Mouse (Mus musculus) hindbrain, embryonic 16.5 days (tissue): ENCODE measurements around the gene Slc35f3. TPM values are rescaled to one million over a fixed set of nuclear protein-coding genes. Genes with fewer than 3 reads are reported as not detected.

Experiments used
- ATAC-seq: fragments of 200-750 bp; cut with Nextera tagmentation; 2 replicates; pipeline ENCODE4 v1.8.0; 2017; ENCODE audit warnings: moderate TSS enrichment, moderate library complexity
- H3K27ac ChIP-seq: fragments of 300-500 bp; sonication (generic); 2 replicates; pipeline ENCODE4 v1.5.1; 2014; ENCODE audit warnings: low read depth, mild to moderate bottlenecking, control low read depth, low read length, moderate library complexity
- H3K27me3 ChIP-seq: fragments of 300-500 bp; sonication (generic); replicated peaks from 2 replicates; pipeline ENCODE4 v1.6.1; 2014; ENCODE audit warnings: low read length; ENCODE audit not compliant: control insufficient read depth, insufficient read depth
- H3K36me3 ChIP-seq: fragments of 300-500 bp; sonication (generic); 2 replicates; pipeline ENCODE4 v1.6.1; 2014; ENCODE audit warnings: mild to moderate bottlenecking, low read length, moderate library complexity, mixed read lengths; ENCODE audit not compliant: control insufficient read depth, insufficient read depth
- H3K4me1 ChIP-seq: fragments of 300-500 bp; sonication (generic); 2 replicates; pipeline ENCODE4 v1.6.1; 2014; ENCODE audit warnings: low read depth, low read length; ENCODE audit not compliant: control insufficient read depth, insufficient read depth
- H3K4me2 ChIP-seq: fragments of 300-500 bp; sonication (generic); 2 replicates; pipeline ENCODE4 v1.6.1; 2014; ENCODE audit warnings: mild to moderate bottlenecking, low read length, control low read depth, moderate library complexity
- H3K4me3 ChIP-seq: fragments of 300-500 bp; sonication (generic); 2 replicates; pipeline ENCODE4 v1.5.1; 2014; ENCODE audit warnings: mild to moderate bottlenecking, low read length, control low read depth, moderate library complexity
- H3K9ac ChIP-seq: fragments of 300-500 bp; sonication (generic); 2 replicates; pipeline ENCODE4 v1.6.1; 2014; ENCODE audit warnings: low read depth, mild to moderate bottlenecking, control low read depth, low read length, moderate library complexity
- H3K9me3 ChIP-seq: fragments of 300-500 bp; sonication (generic); 2 replicates; pipeline ENCODE4 v1.6.1; 2014; ENCODE audit warnings: mild to moderate bottlenecking, low read length, moderate library complexity; ENCODE audit not compliant: control insufficient read depth
- WGBS: fragments of 180-500 bp; shearing (Covaris S2); extraction: QIAGEN DNeasy Blood & Tissue Kit; methylation state at CpG from one replicate; pipeline ENCODE4 v1.1.7; 2014; 5-methylcytosine and 5-hydroxymethylcytosine counted together
- polyA plus RNA-seq: library from polyadenylated mRNA; unstranded; fragments of >200 nt; fragmentation: Nextera tagmentation; extraction: Ambion mirVana; gene quantifications from 2 replicates; pipeline ENCODE4 v1.2.1, GENCODE M21; 2015

Slc35f3 gene
- polyA plus RNA-seq, 1 experiment from 2014 or later: 5.3 TPM

DNA sequence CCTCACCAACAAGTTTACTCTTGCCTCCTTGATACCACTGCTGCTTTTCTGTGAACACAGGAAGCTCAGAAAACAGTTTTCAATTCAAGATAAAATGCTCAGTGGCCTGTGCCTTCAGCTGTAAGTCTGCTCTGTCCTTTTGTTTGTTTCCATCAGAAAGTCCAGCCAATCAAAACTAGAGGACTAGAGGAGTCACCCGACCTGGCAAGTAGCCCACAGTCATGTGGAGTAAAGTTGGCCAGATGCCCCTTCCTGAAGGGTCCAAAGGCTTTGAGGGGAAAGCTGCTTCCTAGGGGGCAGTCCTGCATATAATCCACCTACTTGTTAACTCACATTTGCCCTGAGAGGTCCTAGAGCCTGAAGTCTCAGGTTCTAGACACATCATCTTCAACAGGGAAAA lies 10.7 kb downstream of the Slc35f3 start:
- Histone ChIP-seq H3K9ac (no peak overlapping the region), H3K4me2 (no peak overlapping the region), H3K36me3 (no peaks in the 10 kb centered on the region), H3K9me3 (no peaks in the 10 kb centered on the region), H3K4me3 (no peak overlapping the region), H3K27ac (0 out of 2 replicates have a peak overlapping the region, but pooled peaks have one; percentile 54), H3K4me1 (no peaks in the 10 kb centered on the region), H3K27me3 (no peaks in the 10 kb centered on the region)
- peak; percentile 77 for ATAC-seq
- 18% methylated on average over 1 of the region's 1 CpGs for WGBS

DNA sequence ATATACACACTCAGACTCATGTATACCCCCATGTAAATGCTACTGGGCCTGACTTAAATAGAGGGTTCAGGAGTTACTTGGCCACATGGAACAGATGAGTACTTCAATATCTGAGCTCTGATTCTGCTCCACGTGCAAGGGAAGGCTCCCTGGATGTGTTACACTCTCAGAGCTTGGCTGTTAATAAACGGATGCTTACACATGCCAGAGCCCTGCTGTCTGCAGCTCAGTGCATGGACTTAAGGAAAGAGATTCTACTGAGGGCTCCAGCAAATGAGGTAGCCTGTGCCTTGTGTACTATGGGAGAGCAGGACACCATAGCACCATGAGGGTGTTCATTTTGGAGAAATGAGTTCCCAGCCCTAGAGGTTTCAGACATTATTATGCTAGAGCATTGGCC lies 26.6 kb downstream of the Slc35f3 start:
- Histone ChIP-seq H3K27me3 (no peaks in the 10 kb centered on the region), H3K4me3 (no peak overlapping the region), H3K4me2 (no peak overlapping the region), H3K9ac (no peak overlapping the region), H3K4me1 (no peaks in the 10 kb centered on the region), H3K36me3 (no peaks in the 10 kb centered on the region), H3K9me3 (0 out of 2 replicates have a peak, but pooled peaks cover 2% of the 10 kb centered on the region), H3K27ac (no peak overlapping the region)
- no peak for ATAC-seq
- WGBS: 55% methylated on average over 2 of the region's 2 CpGs

DNA sequence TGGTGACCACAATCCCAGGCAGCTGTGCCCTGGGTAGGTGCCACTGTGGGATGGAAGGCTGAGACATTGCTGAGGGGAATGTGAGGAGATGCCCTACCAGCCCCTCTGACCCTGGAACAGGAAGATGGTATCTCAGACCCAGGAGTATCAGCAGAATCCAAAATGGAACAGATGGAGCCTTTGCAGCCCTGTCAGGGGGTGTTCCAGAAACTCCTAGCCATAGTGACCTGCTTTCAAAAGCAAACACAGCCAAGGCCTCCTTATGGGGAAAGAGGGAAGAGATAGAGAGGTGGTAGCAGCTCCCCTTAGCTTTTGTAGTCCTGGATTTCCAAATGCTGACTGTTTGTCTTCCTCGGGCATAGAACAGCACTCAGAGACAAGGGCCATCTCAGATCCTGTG lies 27.8 kb downstream of the Slc35f3 start:
- no peak overlapping the region for H3K4me2 ChIP-seq
- 78% methylated on average over 1 of the region's 1 CpGs for WGBS
- H3K4me3 ChIP-seq: no peak overlapping the region
- H3K36me3 ChIP-seq: no peaks in the 10 kb centered on the region
- no peaks in the 10 kb centered on the region for H3K4me1 ChIP-seq
- H3K9me3 ChIP-seq: 0 out of 2 replicates have a peak, but pooled peaks cover 2% of the 10 kb centered on the region
- H3K27ac ChIP-seq: no peak overlapping the region
- ATAC-seq: no peak
- H3K9ac ChIP-seq: no peak overlapping the region
- H3K27me3 ChIP-seq: no peaks in the 10 kb centered on the region

DNA sequence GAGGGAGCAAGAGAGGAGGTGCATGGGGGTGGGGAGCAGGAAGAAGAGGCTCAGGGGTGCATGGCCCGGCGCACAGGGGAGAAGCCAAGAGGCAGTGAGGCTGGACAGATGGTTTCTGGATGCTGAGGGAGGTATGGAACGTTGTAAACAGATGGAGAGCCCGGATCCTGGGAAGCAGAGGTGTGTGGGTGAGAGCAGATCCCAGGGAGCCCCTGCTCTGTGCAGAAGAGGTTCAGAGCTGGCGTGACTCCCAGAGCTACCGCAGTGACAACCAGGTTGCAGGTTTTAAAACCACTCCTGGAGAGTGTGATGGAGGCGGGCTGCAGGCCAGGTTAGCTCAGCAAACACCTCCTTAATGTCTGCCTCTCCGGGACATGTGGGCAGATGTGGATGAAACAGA lies 28.4 kb downstream of the Slc35f3 start:
- H3K4me1 ChIP-seq: no peaks in the 10 kb centered on the region
- WGBS: 80% methylated on average over 8 of the region's 8 CpGs
- no peak for ATAC-seq
- no peak overlapping the region for H3K9ac ChIP-seq
- no peaks in the 10 kb centered on the region for H3K27me3 ChIP-seq
- H3K4me3 ChIP-seq: no peak overlapping the region
- H3K27ac ChIP-seq: no peak overlapping the region
- H3K4me2 ChIP-seq: no peak overlapping the region
- 0 out of 2 replicates have a peak, but pooled peaks cover 2% of the 10 kb centered on the region for H3K9me3 ChIP-seq
- H3K36me3 ChIP-seq: no peaks in the 10 kb centered on the region

DNA sequence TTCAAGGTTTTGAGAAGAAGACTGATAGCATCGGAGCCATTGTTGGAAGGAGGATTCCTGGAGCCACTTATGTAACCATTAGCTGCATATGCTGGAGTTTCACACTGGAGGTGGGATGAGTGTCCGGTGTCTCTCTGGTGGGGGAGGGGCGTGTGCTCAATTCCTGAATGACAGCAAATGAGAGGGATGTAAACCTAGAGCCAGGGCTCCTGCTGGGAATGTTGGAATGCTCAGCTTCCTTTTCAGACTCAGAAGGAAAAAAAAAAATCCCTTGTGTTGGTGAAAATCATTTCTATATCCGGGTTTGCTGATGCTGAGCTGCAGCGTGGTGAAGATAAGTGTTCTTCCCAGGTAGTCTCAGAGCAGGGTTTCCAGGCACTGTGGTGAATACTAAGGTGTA lies 29.4 kb downstream of the Slc35f3 start:
- no peak for ATAC-seq
- H3K4me1 ChIP-seq: no peaks in the 10 kb centered on the region

DNA sequence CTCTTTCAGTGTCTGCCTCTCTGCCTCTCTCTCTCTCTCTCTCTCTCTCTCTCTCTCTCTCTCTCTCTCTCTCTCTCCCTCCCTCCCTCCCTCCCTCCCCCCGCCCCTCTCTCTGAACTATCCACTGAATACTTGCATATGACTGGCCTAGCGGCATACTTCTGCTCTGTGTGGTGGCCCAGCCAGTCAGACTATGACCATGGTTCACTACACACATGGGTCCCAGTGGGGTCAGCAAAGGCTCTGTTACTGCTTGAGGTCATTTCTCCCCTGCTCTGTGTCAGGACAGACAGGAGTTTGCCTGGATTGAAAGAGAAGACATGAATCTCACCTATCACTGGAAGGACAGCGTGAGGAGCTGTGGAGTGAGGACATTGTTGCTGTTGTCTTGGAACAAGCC lies 40.5 kb downstream of the Slc35f3 start:
- Histone ChIP-seq H3K9me3 (no peaks in the 10 kb centered on the region), H3K9ac (no peak overlapping the region), H3K36me3 (no peaks in the 10 kb centered on the region), H3K4me2 (no peak overlapping the region), H3K4me1 (no peaks in the 10 kb centered on the region), H3K27me3 (no peaks in the 10 kb centered on the region), H3K27ac (no peak overlapping the region), H3K4me3 (no peak overlapping the region)
- WGBS: 91% methylated on average over 3 of the region's 3 CpGs
- ATAC-seq: no peak

More for the DNA sequence above, 29.4 kb downstream of the Slc35f3 start:
- H3K9ac ChIP-seq: no peak overlapping the region
- no peak overlapping the region for H3K27ac ChIP-seq
- H3K4me2 ChIP-seq: no peak overlapping the region
- 0 out of 2 replicates have a peak, but pooled peaks cover 2% of the 10 kb centered on the region for H3K9me3 ChIP-seq
- H3K27me3 ChIP-seq: no peaks in the 10 kb centered on the region
- H3K4me3 ChIP-seq: no peak overlapping the region
- no peaks in the 10 kb centered on the region for H3K36me3 ChIP-seq
- 62% methylated on average over 5 of the region's 5 CpGs for WGBS

DNA sequence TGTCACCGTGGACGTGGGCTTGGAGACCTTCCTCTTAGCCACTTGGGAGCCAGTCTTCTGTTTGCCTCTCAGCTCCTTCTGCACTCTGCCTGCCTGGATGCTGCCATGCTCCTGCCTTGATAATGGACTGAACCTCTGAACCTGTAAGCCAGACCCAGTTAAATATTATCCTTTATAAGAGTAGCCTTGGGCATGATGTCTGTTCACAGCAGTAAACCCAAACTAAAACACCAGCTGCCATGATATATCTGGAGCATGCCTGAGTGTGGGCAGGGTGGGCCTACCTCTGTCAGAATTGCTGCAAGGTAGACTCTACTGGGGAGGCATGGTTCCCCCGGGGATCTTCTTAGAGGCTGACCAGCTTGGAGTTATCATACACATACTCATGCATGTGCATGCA lies 41.0 kb downstream of the Slc35f3 start:
- H3K27me3 ChIP-seq: no peaks in the 10 kb centered on the region

DNA sequence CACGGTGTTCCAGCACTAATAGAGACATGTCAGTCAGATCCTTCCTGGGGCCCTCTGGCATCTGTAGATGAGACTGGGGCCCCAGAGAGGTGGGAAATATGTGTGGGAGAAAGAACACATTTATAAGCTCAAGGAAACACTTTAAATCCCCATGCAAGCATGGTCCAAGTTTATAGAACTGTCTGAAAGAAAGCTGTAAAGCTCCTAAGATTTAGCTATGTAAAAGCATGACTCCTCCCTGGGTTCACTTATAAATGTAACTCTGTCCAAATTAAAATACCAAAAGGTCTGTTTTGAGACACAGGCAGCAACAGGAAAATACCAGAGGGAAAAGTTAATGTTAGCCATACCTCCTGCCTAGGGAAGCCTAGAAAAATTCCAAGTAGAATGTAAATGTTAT lies 42.8 kb downstream of the Slc35f3 start:
- 71% methylated on average over 1 of the region's 1 CpGs for WGBS
- Histone ChIP-seq H3K4me3 (no peak overlapping the region), H3K4me2 (no peak overlapping the region), H3K9me3 (no peaks in the 10 kb centered on the region), H3K4me1 (no peaks in the 10 kb centered on the region), H3K27me3 (no peaks in the 10 kb centered on the region), H3K36me3 (no peaks in the 10 kb centered on the region), H3K27ac (no peak overlapping the region), H3K9ac (no peak overlapping the region)
- no peak for ATAC-seq

More for the DNA sequence above, 41.0 kb downstream of the Slc35f3 start:
- no peak overlapping the region for H3K9ac ChIP-seq
- H3K4me2 ChIP-seq: no peak overlapping the region
- ATAC-seq: no peak
- H3K36me3 ChIP-seq: no peaks in the 10 kb centered on the region
- 77% methylated on average over 3 of the region's 3 CpGs for WGBS
- no peaks in the 10 kb centered on the region for H3K4me1 ChIP-seq
- no peaks in the 10 kb centered on the region for H3K9me3 ChIP-seq
- H3K4me3 ChIP-seq: no peak overlapping the region
- no peak overlapping the region for H3K27ac ChIP-seq

DNA sequence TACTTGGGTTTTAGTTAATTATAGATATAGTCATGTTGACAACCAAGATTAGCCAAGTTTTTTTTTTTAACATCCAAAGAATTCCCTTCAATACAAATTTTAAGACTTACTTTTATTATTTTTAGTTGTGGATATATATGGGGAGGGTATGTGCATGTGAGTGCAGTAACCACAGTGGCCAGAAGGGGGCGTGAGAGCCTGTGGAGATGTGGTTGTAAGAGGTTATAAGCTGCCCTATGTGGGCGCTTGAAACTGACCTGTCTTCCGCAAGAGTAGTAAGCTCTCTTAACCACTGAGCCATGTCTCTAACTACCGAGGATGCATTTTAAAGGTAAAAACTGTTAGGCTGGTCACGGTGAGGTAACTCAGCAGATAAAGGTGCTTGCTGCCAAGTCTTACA lies 45.1 kb downstream of the Slc35f3 start:
- H3K9me3 ChIP-seq: no peaks in the 10 kb centered on the region
- H3K27me3 ChIP-seq: no peaks in the 10 kb centered on the region
- H3K27ac ChIP-seq: no peak overlapping the region
- H3K4me1 ChIP-seq: no peaks in the 10 kb centered on the region
- no peak overlapping the region for H3K9ac ChIP-seq
- no peak for ATAC-seq
- 85% methylated on average over 5 of the region's 5 CpGs for WGBS
- H3K36me3 ChIP-seq: no peaks in the 10 kb centered on the region
- H3K4me2 ChIP-seq: no peak overlapping the region
- H3K4me3 ChIP-seq: no peak overlapping the region

DNA sequence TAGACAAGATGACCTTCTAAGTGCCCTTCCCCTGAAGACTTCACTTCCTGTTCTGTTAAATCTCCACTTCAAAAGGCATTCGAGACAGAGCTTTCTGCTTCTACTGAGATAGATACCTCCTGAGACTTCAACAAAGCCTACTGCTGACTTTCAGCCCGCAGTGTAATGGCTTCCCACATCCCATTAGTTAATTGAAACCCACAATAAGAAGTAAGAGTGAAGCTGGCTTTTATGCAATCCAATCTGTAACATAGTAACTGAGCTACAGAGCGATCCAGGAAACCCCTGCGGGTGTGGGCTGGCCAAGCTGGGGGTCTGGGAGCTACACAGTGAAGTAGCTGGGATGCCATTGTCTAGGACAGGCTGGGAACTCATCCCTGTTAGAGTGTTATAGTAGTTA lies 46.7 kb downstream of the Slc35f3 start:
- no peak for ATAC-seq
- Histone ChIP-seq H3K36me3 (no peaks in the 10 kb centered on the region), H3K4me3 (no peak overlapping the region), H3K27ac (no peak overlapping the region), H3K4me2 (no peak overlapping the region), H3K27me3 (no peaks in the 10 kb centered on the region), H3K9ac (no peak overlapping the region), H3K9me3 (no peaks in the 10 kb centered on the region), H3K4me1 (no peaks in the 10 kb centered on the region)
- 51% methylated on average over 4 of the region's 4 CpGs for WGBS
